Mouse (Mus musculus): ENCODE measurements at regions not wholly inside any gene's neighbourhood (a gene's known extent, or its start where the extent isn't known, plus 50 kb on each side); places are given as distances from the start of the nearest gene placed in this dataset.

DNA sequence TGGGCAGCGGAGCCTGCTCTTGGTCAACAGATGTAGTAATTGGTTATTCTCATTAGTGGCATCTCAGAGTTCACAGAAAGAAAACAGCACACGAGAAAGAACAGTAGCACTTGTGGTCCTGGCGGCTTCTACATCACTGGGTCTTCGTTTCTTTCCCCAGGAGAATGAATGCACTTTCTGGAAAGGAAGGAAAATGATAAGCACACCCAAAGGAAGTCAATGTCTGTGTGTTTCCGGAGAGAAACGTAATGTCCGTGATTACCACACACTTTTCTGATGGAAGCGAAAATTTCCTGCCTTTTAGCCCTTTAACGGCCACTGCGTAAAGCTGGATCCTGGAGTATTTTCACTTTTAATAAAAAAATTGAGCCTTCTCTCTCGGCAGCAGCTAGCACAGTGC is 164.1 kb downstream of the Cemip2 start:
- TF ChIP-seq CTCF (IDR thresholded peaks at IDR 0.05; ENCODE audit: low read depth) (no peak), EP300 (IDR thresholded peaks at IDR 0.05; ENCODE audit: low read depth) (no peak)

Measured in liver, embryonic 14.5 days (tissue).